Mouse (Mus musculus): ENCODE data around the gene Ddx21. TPM values are rescaled to one million over a fixed set of nuclear protein-coding genes. Genes with fewer than 3 reads are reported as not detected.
"Not testable (repeated sequence)": the region's sequence is repeated elsewhere in the genome, so short reads cannot be mapped to it uniquely, and the experiment has no call there.

The Ddx21 gene
- 26.3 and 32.2 TPM in 2 replicates for polyA plus RNA-seq (2015; fragmentation: Nextera tagmentation; extraction: Ambion mirVana)

DNA sequence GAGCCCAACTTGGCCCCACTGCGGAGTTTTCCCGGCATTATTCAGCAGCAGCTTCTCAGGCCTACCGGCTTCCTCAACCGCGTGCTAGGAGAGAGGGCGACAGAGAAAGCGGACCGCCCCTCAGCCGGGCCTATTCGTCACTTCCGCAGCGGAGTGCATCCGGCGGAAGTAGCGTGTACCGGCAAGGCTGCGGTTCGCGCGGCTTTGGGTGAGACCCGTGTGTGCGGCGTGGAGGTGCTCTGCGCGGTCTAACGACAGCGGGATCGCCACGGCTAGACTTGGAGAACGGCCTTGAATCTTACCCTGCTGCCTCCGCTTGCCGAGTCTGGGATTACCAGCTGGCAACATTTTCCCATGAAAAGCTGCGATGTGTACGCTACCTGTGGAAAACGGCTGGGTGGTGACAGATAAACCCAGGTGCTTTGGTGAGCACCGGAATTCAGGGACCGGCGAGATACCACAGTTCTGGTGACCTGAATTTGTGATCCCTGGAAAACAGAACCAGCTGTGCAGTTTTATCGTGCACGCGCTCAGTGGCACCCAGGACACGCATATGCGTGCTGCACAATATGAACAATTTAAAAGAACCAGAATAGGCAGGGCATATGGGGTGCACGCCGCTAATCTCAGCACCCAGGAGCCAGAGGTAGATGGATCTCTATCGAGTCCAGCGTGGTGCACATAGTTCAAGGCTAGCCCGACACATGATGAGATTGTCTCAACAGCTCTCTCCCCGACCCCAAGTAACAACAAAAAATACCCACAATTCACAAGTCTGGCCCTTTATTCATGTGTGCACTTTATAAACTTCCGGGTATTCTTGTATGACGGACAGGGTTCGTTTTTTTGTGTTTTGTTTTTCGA lies at the start of gene Ddx21:
Gene Ddx21 (minus strand): TSS at position 105 of the 864 bp plus-strand sequence.
- WGBS (ENCODE audit: insufficient replicate concordance), result 3% methylated on average over 53 of the region's 53 CpGs

GRCm38 (mm10) chr10:62650881-62651810 lies 49.1 kb upstream of the Ddx21 start, which contains the start of gene Ddx50:
TSS of gene Ddx50 (minus strand) at chr10:62651218.
- H3K9me3 ChIP-seq (replicated peaks), result no peaks in the 10 kb centered on the region
- no peaks in the 10 kb centered on the region for H3K27me3 ChIP-seq
- DNase-seq, result peak; percentile 97
- under 1% methylated on average over 87 of the region's 89 CpGs for WGBS (ENCODE audit: insufficient replicate concordance)
- H3K36me3 ChIP-seq, result peaks cover 10% of the 10 kb centered on the region
- peak within 1 kb of the TSS; percentile 85 for H3K27ac ChIP-seq
- H3K4me1 ChIP-seq (replicated peaks), result peaks cover 26% of the 10 kb centered on the region
- ATAC-seq (ENCODE audit: low read depth), result peak; percentile 97
- peak within 1 kb of the TSS; percentile 88 for H3K4me2 ChIP-seq
- peak within 1 kb of the TSS; percentile 94 for H3K4me3 ChIP-seq (replicated peaks)
- H3K9ac ChIP-seq, result peak within 1 kb of the TSS; percentile 91

More for the DNA sequence above, at the start of gene Ddx21:
- H3K9ac ChIP-seq, result peak within 1 kb of the TSS; percentile 88
- H3K4me1 ChIP-seq (replicated peaks), result peaks cover 50% of the 10 kb centered on the region
- no peaks in the 10 kb centered on the region for H3K9me3 ChIP-seq (replicated peaks)
- H3K4me2 ChIP-seq, result peak within 1 kb of the TSS; percentile 96
- H3K36me3 ChIP-seq, result peaks cover 23% of the 10 kb centered on the region
- peak within 1 kb of the TSS; percentile 80 for H3K27ac ChIP-seq
- H3K27me3 ChIP-seq, result no peaks in the 10 kb centered on the region
- peak; percentile 80 for DNase-seq
- H3K4me3 ChIP-seq (replicated peaks), result peak within 1 kb of the TSS; percentile 93
- ATAC-seq (ENCODE audit: low read depth), result peak; percentile 95

- Histone ChIP-seq H3K27ac (peak overlapping the region; percentile 85), H3K9me3 (replicated peaks) (no peaks in the 10 kb centered on the region), H3K27me3 (no peaks in the 10 kb centered on the region), H3K4me1 (replicated peaks) (peaks cover 26% of the 10 kb centered on the region), H3K9ac (peak overlapping the region; percentile 91), H3K36me3 (peaks cover 18% of the 10 kb centered on the region), H3K4me3 (replicated peaks) (peak overlapping the region; percentile 94), H3K4me2 (peak overlapping the region; percentile 88)
- ATAC-seq (ENCODE audit: low read depth), result no peak
- peak; percentile 11 for DNase-seq
- 0% methylated on average over 17 of the region's 17 CpGs for WGBS (ENCODE audit: insufficient replicate concordance)
Measured at GRCm38 (mm10) chr10:62650358-62650782, 48.3 kb upstream of the Ddx21 start.

DNA sequence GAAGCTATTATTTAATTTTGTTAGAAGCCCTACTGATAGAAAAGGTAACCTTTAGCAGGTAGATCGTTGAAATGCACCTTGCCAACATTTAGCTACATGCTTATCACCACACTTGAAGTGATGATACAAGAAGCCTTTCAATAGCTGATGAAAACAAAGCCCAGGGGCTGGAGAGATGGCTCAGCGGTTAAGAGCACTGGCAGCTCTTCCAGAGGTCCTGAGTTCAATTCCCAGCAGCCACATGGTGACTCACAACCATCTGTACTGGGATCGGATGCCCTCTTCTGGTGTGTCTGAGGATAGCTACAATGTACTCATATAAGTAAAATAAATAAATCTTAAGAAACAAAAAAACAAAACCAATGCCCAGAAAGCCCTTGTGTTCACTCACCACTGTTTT lies 2.1 kb upstream of the Ddx21 start:
- 75% methylated on average over 3 of the region's 3 CpGs for WGBS (ENCODE audit: insufficient replicate concordance)
- no peaks in the 10 kb centered on the region for H3K27me3 ChIP-seq
- no peak overlapping the region for H3K9ac ChIP-seq
- no peak for ATAC-seq (ENCODE audit: low read depth)
- no peak for DNase-seq
- peaks cover 36% of the 10 kb centered on the region for H3K4me1 ChIP-seq (replicated peaks)
- H3K27ac ChIP-seq, result no peak overlapping the region
- no peaks in the 10 kb centered on the region for H3K9me3 ChIP-seq (replicated peaks)
- H3K4me2 ChIP-seq, result peak overlapping the region; percentile 96; the same call in 1 of the 2 replicates
- H3K36me3 ChIP-seq, result peaks cover 6% of the 10 kb centered on the region
- no peak overlapping the region for H3K4me3 ChIP-seq (replicated peaks)

- Histone ChIP-seq H3K9ac (peak overlapping the region; percentile 88; the same call in 1 of the 2 replicates), H3K27ac (no peak overlapping the region; the same call in 1 of the 2 replicates), H3K36me3 (peaks cover 13% of the 10 kb centered on the region), H3K9me3 (replicated peaks) (no peaks in the 10 kb centered on the region), H3K4me3 (replicated peaks) (peak overlapping the region; percentile 93), H3K4me1 (replicated peaks) (peaks cover 41% of the 10 kb centered on the region), H3K4me2 (peak overlapping the region; percentile 96), H3K27me3 (no peaks in the 10 kb centered on the region)
- WGBS (ENCODE audit: insufficient replicate concordance), result 73% methylated on average over 12 of the region's 12 CpGs
- no peak for DNase-seq
- no peak for ATAC-seq (ENCODE audit: low read depth)
Measured at GRCm38 (mm10) chr10:62603233-62604030, 1.4 kb upstream of the Ddx21 start.

- Histone ChIP-seq H3K4me2 (peak overlapping the region; percentile 96), H3K27me3 (no peaks in the 10 kb centered on the region), H3K9ac (peak overlapping the region; percentile 88), H3K4me1 (replicated peaks) (peaks cover 52% of the 10 kb centered on the region), H3K27ac (peak overlapping the region; percentile 80), H3K36me3 (peaks cover 29% of the 10 kb centered on the region), H3K4me3 (replicated peaks) (peak overlapping the region; percentile 93), H3K9me3 (replicated peaks) (no peaks in the 10 kb centered on the region)
- WGBS (ENCODE audit: insufficient replicate concordance), result under 1% methylated on average over 23 of the region's 23 CpGs
- ATAC-seq (ENCODE audit: low read depth), result peak; percentile 67
- DNase-seq, result no peak
Measured at GRCm38 (mm10) chr10:62601833-62602176, 276 bp downstream of the Ddx21 start.

GRCm38 (mm10) chr10:62601053-62601791 lies 859 bp downstream of the Ddx21 start:
- Histone ChIP-seq H3K4me3 (replicated peaks) (peak overlapping the region; percentile 93), H3K36me3 (peaks cover 33% of the 10 kb centered on the region), H3K27ac (no peak overlapping the region), H3K9ac (peak overlapping the region; percentile 88), H3K9me3 (replicated peaks) (no peaks in the 10 kb centered on the region), H3K4me2 (peak overlapping the region; percentile 96), H3K27me3 (no peaks in the 10 kb centered on the region), H3K4me1 (replicated peaks) (peaks cover 55% of the 10 kb centered on the region)
- DNase-seq (peak; percentile 23), ATAC-seq (ENCODE audit: low read depth) (no peak)
- WGBS (ENCODE audit: insufficient replicate concordance), result 4% methylated on average over 20 of the region's 20 CpGs

GRCm38 (mm10) chr10:62600056-62600455 lies 2.0 kb downstream of the Ddx21 start:
- peaks cover 44% of the 10 kb centered on the region for H3K36me3 ChIP-seq
- no peak for DNase-seq
- H3K27ac ChIP-seq, result no peak overlapping the region; the same call in 1 of the 2 replicates
- H3K9me3 ChIP-seq (replicated peaks), result no peaks in the 10 kb centered on the region
- no peaks in the 10 kb centered on the region for H3K27me3 ChIP-seq
- H3K9ac ChIP-seq, result peak overlapping the region; percentile 63
- WGBS (ENCODE audit: insufficient replicate concordance), result 57% methylated on average over 6 of the region's 6 CpGs
- H3K4me3 ChIP-seq (replicated peaks), result peak overlapping the region; percentile 93
- H3K4me1 ChIP-seq (replicated peaks), result peaks cover 55% of the 10 kb centered on the region
- no peak for ATAC-seq (ENCODE audit: low read depth)
- H3K4me2 ChIP-seq, result peak overlapping the region; percentile 96

- H3K4me1 ChIP-seq (replicated peaks), result peaks cover 55% of the 10 kb centered on the region
- H3K4me3 ChIP-seq (replicated peaks); DNase-seq; H3K9me3 ChIP-seq (replicated peaks); H3K27me3 ChIP-seq; H3K9ac ChIP-seq; H3K27ac ChIP-seq; ATAC-seq (ENCODE audit: low read depth): not testable (repeated sequence)
- WGBS (ENCODE audit: insufficient replicate concordance), result 83% methylated on average over 3 of the region's 3 CpGs
- H3K4me2 ChIP-seq, result 0 out of 2 replicates have a peak overlapping the region, but pooled peaks have one; percentile 6
- H3K36me3 ChIP-seq, result peaks cover 52% of the 10 kb centered on the region
Measured at GRCm38 (mm10) chr10:62599311-62599710, 2.8 kb downstream of the Ddx21 start.

DNA sequence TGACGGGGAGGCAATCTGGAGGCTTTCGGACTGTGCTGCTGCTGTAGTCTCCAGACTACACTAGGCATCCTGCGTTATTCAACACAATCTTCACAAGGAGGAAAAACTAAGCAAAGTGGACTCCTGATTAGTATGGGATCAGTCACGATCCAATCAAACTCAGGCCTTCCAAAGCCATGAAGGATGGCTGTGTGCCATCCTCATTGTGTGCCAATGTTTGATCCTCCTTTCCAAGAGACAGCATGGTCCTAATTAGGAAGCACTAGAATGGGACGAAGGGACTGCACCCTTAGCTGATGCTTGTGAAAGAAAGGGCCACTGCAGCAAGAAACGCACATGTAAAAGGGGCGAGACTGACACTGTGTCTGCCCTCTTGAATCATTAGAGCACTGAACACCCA lies 9.6 kb downstream of the Ddx21 start:
- no peaks in the 10 kb centered on the region for H3K9me3 ChIP-seq (replicated peaks)
- peaks cover 95% of the 10 kb centered on the region for H3K36me3 ChIP-seq
- no peak overlapping the region for H3K27ac ChIP-seq
- no peak overlapping the region for H3K4me3 ChIP-seq (replicated peaks)
- H3K4me1 ChIP-seq (replicated peaks), result peaks cover 4% of the 10 kb centered on the region
- H3K9ac ChIP-seq, result no peak overlapping the region
- H3K27me3 ChIP-seq, result no peaks in the 10 kb centered on the region
- ATAC-seq (ENCODE audit: low read depth) (no peak), DNase-seq (no peak)
- no peak overlapping the region for H3K4me2 ChIP-seq
- 88% methylated on average over 7 of the region's 7 CpGs for WGBS (ENCODE audit: insufficient replicate concordance)

Data from liver, embryonic 13.5 days (tissue).